Mouse (Mus musculus) hindbrain, embryonic 16.5 days (tissue): ENCODE data around the gene Maco1. TPM values are rescaled to one million over a fixed set of nuclear protein-coding genes. Genes with fewer than 3 reads are reported as not detected.
A peak's percentile ranks its signal among the peaks of the same experiment; 100 is the strongest.

Experiments used
- ATAC-seq: fragments of 200-750 bp; cut with Nextera tagmentation; 2 replicates; pipeline ENCODE4 v1.8.0; 2017; ENCODE audit warnings: moderate TSS enrichment, moderate library complexity
- H3K27ac ChIP-seq: fragments of 300-500 bp; sonication (generic); 2 replicates; pipeline ENCODE4 v1.5.1; 2014; ENCODE audit warnings: low read depth, mild to moderate bottlenecking, control low read depth, low read length, moderate library complexity
- H3K27me3 ChIP-seq: fragments of 300-500 bp; sonication (generic); replicated peaks from 2 replicates; pipeline ENCODE4 v1.6.1; 2014; ENCODE audit warnings: low read length; ENCODE audit not compliant: control insufficient read depth, insufficient read depth
- H3K36me3 ChIP-seq: fragments of 300-500 bp; sonication (generic); 2 replicates; pipeline ENCODE4 v1.6.1; 2014; ENCODE audit warnings: mild to moderate bottlenecking, low read length, moderate library complexity, mixed read lengths; ENCODE audit not compliant: control insufficient read depth, insufficient read depth
- H3K4me1 ChIP-seq: fragments of 300-500 bp; sonication (generic); 2 replicates; pipeline ENCODE4 v1.6.1; 2014; ENCODE audit warnings: low read depth, low read length; ENCODE audit not compliant: control insufficient read depth, insufficient read depth
- H3K4me2 ChIP-seq: fragments of 300-500 bp; sonication (generic); 2 replicates; pipeline ENCODE4 v1.6.1; 2014; ENCODE audit warnings: mild to moderate bottlenecking, low read length, control low read depth, moderate library complexity
- H3K4me3 ChIP-seq: fragments of 300-500 bp; sonication (generic); 2 replicates; pipeline ENCODE4 v1.5.1; 2014; ENCODE audit warnings: mild to moderate bottlenecking, low read length, control low read depth, moderate library complexity
- H3K9ac ChIP-seq: fragments of 300-500 bp; sonication (generic); 2 replicates; pipeline ENCODE4 v1.6.1; 2014; ENCODE audit warnings: low read depth, mild to moderate bottlenecking, control low read depth, low read length, moderate library complexity
- H3K9me3 ChIP-seq: fragments of 300-500 bp; sonication (generic); 2 replicates; pipeline ENCODE4 v1.6.1; 2014; ENCODE audit warnings: mild to moderate bottlenecking, low read length, moderate library complexity; ENCODE audit not compliant: control insufficient read depth
- WGBS: fragments of 180-500 bp; shearing (Covaris S2); extraction: QIAGEN DNeasy Blood & Tissue Kit; methylation state at CpG from one replicate; pipeline ENCODE4 v1.1.7; 2014; 5-methylcytosine and 5-hydroxymethylcytosine counted together
- polyA plus RNA-seq: library from polyadenylated mRNA; unstranded; fragments of >200 nt; fragmentation: Nextera tagmentation; extraction: Ambion mirVana; gene quantifications from 2 replicates; pipeline ENCODE4 v1.2.1, GENCODE M21; 2015

The Maco1 gene
- 75.4 and 76.6 TPM in 2 replicates for polyA plus RNA-seq

DNA sequence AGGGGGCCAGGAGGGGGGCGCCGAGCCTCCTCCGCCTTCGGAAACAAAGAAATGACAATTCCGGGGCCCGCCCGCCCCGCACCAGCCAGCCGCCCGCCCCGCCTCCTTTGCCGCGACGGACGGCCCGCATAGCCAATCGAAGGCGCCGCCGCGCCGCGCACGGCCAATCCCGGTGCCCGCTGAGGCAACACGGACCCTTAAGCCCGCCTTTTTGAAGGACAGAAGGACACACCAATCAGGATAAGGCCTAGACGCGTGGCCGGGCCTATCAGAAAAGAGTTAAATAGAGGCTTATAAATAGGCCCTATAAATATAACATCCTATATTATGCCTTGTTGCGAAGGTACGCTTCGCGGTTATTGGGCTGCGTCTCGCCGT is at the start of gene Maco1:
TSS of gene Maco1 (minus strand) at position 87 of the 378 bp plus-strand sequence.
- no peaks in the 10 kb centered on the region for H3K36me3 ChIP-seq

DNA sequence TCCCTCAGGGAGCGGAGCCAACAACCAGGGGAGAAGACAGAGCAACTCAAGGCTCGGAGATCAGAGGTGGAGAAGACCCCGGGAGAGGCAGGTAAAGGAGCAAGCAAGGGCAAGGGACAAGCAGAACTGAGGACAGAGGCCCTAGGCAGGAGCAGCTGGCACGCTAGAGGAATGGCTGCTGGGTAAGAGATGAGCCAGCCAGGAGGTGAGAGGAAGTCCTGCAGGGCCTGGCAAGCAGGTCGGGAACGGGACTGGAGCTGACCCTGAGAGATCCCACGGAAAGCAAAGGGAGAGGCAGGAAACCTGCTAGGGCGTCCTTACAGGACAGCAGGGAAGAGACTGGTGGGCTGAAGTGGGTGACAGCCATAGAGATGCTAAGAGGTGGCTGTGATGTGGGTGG is 48.0 kb upstream of the Maco1 start:
- Histone ChIP-seq H3K27me3 (no peaks in the 10 kb centered on the region), H3K4me1 (no peaks in the 10 kb centered on the region), H3K36me3 (peaks cover 57% of the 10 kb centered on the region), H3K4me3 (no peak overlapping the region), H3K9ac (no peak overlapping the region), H3K27ac (no peak overlapping the region), H3K4me2 (no peak overlapping the region), H3K9me3 (no peaks in the 10 kb centered on the region)
- no peak for ATAC-seq
- 93% methylated on average over 8 of the region's 8 CpGs for WGBS

More for the DNA sequence above, at the start of gene Maco1:
- ATAC-seq: peak; percentile 97
- Histone ChIP-seq H3K27ac (peak within 1 kb of the TSS; percentile 97), H3K27me3 (no peaks in the 10 kb centered on the region), H3K9ac (peak within 1 kb of the TSS; percentile 95), H3K4me3 (peak within 1 kb of the TSS; percentile 88), H3K4me2 (peak within 1 kb of the TSS; percentile 72), H3K9me3 (no peaks in the 10 kb centered on the region), H3K4me1 (peaks cover 20% of the 10 kb centered on the region)
- 0% methylated on average over 38 of the region's 38 CpGs for whole genome bisulfite sequencing

DNA sequence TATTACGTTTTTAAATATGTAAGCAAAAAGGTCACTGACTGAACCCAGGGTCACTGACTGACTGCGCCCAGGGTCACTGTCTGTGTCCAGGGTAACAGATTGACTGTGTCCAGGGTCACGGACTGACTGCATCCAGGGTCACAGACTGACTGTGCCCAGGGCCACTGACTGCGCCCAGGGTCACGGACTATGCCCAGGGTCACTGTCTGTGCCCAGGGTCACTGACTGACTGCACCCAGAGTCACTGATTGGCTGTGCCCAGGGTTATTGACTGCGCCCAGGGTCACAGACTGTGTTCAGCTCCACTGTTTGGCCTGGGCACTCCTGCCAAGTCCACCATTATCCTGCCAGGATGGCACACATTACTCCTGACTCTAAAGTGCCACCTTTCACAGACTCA is 44.1 kb upstream of the Maco1 start:
- Histone ChIP-seq H3K4me3 (no peak overlapping the region), H3K27me3 (no peaks in the 10 kb centered on the region), H3K4me2 (no peak overlapping the region), H3K27ac (no peak overlapping the region), H3K9me3 (no peaks in the 10 kb centered on the region), H3K36me3 (peaks cover 31% of the 10 kb centered on the region), H3K9ac (no peak overlapping the region), H3K4me1 (no peaks in the 10 kb centered on the region)
- WGBS: 79% methylated on average over 6 of the region's 6 CpGs
- ATAC-seq: no peak

DNA sequence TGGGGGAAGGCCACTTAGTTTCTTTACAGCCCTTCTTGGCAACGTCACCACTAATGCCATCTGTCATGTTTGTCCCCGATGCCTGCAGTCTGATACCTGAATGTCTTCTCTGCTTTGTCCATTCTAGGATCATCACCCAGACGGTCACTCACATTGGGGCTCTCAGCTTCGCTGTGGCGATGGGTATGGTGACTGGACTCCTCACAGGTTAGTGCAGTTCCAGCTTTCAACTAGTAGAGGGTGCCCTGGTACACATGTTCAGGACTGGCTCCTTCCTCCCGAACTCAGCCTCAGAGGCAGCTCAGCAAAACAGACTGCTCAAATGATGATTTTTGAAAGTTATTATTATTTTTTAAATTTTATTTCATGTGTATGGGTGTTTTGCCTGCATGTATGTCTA is 39.0 kb upstream of the Maco1 start:
- H3K36me3 ChIP-seq: peaks cover 10% of the 10 kb centered on the region
- no peaks in the 10 kb centered on the region for H3K9me3 ChIP-seq
- no peak overlapping the region for H3K4me3 ChIP-seq
- no peak overlapping the region for H3K9ac ChIP-seq
- no peak overlapping the region for H3K27ac ChIP-seq
- no peaks in the 10 kb centered on the region for H3K4me1 ChIP-seq
- H3K27me3 ChIP-seq: no peaks in the 10 kb centered on the region
- H3K4me2 ChIP-seq: no peak overlapping the region
- WGBS: 72% methylated on average over 6 of the region's 6 CpGs
- no peak for ATAC-seq

DNA sequence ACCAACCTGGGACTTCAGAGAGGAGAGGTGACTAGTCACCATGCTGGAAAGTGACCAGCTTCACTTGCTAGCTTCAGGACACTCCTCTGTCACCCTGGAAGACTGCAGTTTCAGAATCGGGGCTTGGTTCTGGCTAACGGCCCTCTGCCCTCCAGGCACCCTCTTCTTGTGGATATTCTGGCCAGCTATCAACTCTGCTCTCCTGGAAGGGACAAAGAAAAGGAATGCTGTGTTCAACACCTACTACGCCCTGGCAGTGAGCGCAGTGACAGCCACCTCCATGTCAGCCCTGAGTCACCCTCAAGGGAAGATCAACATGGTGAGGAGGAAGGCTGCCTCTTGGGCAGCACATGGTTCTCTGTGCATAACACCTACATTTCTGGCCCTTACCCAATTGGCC is 31.2 kb upstream of the Maco1 start:
- no peaks in the 10 kb centered on the region for H3K36me3 ChIP-seq
- 93% methylated on average over 4 of the region's 4 CpGs for WGBS
- ATAC-seq: no peak
- no peak overlapping the region for H3K4me3 ChIP-seq
- no peak overlapping the region for H3K4me2 ChIP-seq
- H3K4me1 ChIP-seq: peaks cover 5% of the 10 kb centered on the region
- no peaks in the 10 kb centered on the region for H3K9me3 ChIP-seq
- no peak overlapping the region for H3K27ac ChIP-seq
- H3K9ac ChIP-seq: no peak overlapping the region
- no peaks in the 10 kb centered on the region for H3K27me3 ChIP-seq

DNA sequence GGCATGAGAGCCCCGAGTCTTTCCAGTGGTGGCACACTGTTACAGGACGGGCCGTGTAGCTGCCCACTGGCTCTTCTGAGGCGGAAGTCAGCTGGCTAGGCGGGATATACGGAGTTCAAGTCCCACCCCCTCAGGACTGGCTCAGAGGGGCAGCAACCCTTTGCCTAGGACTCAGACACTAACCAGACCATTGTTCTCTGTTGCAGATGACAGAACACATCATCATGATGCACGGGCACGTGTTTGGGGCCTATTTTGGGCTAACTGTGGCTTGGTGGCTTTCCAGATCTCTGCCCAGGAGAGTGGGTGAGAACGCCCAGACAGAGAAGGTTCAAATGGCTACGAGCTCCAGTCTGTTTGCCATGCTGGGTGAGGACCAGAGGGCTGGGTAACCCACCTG is 30.7 kb upstream of the Maco1 start:
- no peak for ATAC-seq
- WGBS: 90% methylated on average over 10 of the region's 10 CpGs
- H3K9me3 ChIP-seq: no peaks in the 10 kb centered on the region
- H3K36me3 ChIP-seq: no peaks in the 10 kb centered on the region
- no peak overlapping the region for H3K9ac ChIP-seq
- peaks cover 5% of the 10 kb centered on the region for H3K4me1 ChIP-seq
- H3K4me3 ChIP-seq: no peak overlapping the region
- H3K27me3 ChIP-seq: no peaks in the 10 kb centered on the region
- no peak overlapping the region for H3K27ac ChIP-seq
- H3K4me2 ChIP-seq: no peak overlapping the region

DNA sequence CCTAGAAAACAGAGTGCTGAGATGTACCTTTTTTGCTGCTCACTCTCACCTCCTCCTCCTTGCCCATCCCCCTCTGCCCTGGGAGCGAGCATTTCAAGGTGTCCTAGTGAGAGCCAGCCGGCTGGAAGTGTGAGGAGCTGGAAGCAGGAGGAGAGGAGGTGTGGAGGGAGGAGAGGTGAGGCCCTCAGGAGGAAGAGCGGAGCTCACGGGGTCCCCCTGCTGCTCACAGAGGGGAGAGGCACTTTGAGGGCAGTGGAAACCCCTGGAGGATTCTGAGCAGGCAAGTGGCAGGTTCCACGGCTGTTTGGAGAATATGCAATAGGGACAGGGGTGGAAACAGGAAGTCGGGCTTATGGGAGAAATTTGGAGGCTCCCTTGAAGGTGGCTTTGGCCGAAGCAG is 30.1 kb upstream of the Maco1 start:
- H3K9ac ChIP-seq: no peak overlapping the region
- H3K27ac ChIP-seq: no peak overlapping the region
- H3K27me3 ChIP-seq: no peaks in the 10 kb centered on the region
- no peak for ATAC-seq
- 31% methylated on average over 7 of the region's 7 CpGs for WGBS
- H3K9me3 ChIP-seq: no peaks in the 10 kb centered on the region
- H3K4me3 ChIP-seq: no peak overlapping the region
- peaks cover 5% of the 10 kb centered on the region for H3K4me1 ChIP-seq
- no peak overlapping the region for H3K4me2 ChIP-seq
- no peaks in the 10 kb centered on the region for H3K36me3 ChIP-seq

DNA sequence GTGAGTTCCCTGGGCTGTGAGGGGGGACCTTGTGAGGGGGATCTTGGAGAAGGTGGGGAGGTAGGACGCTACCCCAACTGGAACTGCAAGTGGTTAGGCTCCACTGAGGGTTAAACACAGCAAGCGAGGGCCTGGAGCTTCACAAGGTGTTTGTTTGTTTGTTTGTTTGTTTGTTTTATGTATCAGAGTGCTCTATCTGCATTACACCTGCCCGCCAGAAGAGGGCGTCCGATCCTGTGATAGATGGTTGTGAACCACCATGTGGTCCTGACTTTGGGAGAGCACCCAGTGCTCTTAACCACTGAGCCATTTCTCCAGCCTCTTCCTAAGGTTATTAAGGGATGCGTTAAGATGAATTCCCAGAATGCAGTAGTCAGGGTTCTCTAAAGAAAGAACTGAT is 26.9 kb upstream of the Maco1 start:
- Histone ChIP-seq H3K27me3 (no peaks in the 10 kb centered on the region), H3K9ac (peak overlapping the region; percentile 57), H3K9me3 (no peaks in the 10 kb centered on the region), H3K36me3 (no peaks in the 10 kb centered on the region), H3K4me2 (peak overlapping the region; percentile 77), H3K27ac (no peak overlapping the region), H3K4me3 (no peak overlapping the region; the same call in 1 of the 2 replicates), H3K4me1 (peaks cover 5% of the 10 kb centered on the region)
- 36% methylated on average over 6 of the region's 6 CpGs for WGBS
- no peak for ATAC-seq

DNA sequence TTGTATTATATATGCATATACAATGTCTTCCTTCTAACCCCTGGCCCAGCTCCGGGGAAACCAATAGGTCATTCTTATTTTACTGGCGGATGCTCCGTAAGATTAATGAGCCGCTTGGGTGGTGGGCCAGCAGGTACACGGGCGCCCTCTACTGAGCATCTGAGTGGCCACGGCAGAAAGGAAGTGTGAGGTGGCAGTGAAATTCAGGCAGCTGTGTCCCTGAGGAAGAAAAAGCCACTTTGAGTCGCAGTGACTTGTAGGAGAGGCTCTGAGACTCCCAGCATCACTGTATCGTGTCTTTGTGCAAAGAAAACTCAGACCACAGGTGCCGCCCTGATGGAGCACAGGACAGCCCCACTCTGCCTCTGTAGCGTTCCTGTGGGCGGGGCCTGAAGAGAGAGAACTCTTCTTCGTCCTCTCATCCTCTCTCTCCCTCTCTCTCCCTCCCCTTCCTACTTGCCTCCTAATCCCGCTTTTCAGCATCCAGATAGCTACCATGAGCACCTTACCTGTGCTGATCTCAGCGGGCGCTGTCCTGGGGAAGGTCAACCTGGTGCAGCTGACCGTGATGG is 26.4 kb upstream of the Maco1 start:
- Histone ChIP-seq H3K4me1 (peaks cover 5% of the 10 kb centered on the region), H3K9me3 (no peaks in the 10 kb centered on the region), H3K4me2 (peak overlapping the region; percentile 77), H3K27ac (no peak overlapping the region), H3K9ac (peak overlapping the region; percentile 57), H3K36me3 (no peaks in the 10 kb centered on the region), H3K4me3 (peak overlapping the region; percentile 36), H3K27me3 (no peaks in the 10 kb centered on the region)
- ATAC-seq: peak; percentile 42; the same call in 1 of the 2 replicates
- WGBS: 2% methylated on average over 17 of the region's 17 CpGs

DNA sequence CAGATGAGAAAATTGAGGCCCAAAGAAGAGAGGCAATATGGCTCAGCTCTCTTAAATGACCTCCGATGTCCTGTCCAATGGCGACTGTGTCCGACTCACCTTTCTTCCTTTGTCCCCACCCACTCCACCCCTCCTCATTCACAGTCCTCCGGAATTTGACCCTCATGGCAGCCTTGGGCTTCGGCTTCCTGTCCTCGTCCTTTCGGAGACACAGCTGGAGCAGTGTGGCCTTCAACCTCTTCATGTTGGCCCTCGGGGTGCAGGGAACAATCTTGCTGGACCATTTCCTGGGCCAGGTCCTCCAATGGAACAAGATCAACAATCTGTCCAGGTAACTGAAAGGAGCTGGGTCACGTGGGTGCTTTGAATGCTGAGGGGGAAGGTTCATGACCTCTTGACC is 23.0 kb upstream of the Maco1 start:
- no peak for ATAC-seq
- Histone ChIP-seq H3K4me3 (no peak overlapping the region), H3K27me3 (no peaks in the 10 kb centered on the region), H3K9me3 (no peaks in the 10 kb centered on the region), H3K4me1 (peaks cover 5% of the 10 kb centered on the region), H3K27ac (no peak overlapping the region), H3K9ac (no peak overlapping the region), H3K4me2 (no peak overlapping the region), H3K36me3 (no peaks in the 10 kb centered on the region)
- 83% methylated on average over 9 of the region's 9 CpGs for WGBS
